Mouse (Mus musculus) stomach, postnatal 0 days (tissue): ENCODE data around the gene Ccn2. TPM values are rescaled to one million over a fixed set of nuclear protein-coding genes. Genes with fewer than 3 reads are reported as not detected.

Experiments used
- ATAC-seq: fragments of 200-750 bp; cut with Nextera tagmentation; 2 replicates; pipeline ENCODE4 v1.8.0; 2017; ENCODE audit not compliant: low FRiP score, low TSS enrichment
- DNase-seq: peaks from one replicate; pipeline ENCODE4 v3.0.0-alpha.2; 2016; ENCODE audit warnings: low spot score
- H3K27ac ChIP-seq: fragments of 300-500 bp; sonication (generic); replicated peaks from 2 replicates; pipeline ENCODE4 v1.5.1; 2014; ENCODE audit warnings: mild to moderate bottlenecking, control low read depth
- H3K27me3 ChIP-seq: fragments of 300-500 bp; sonication (generic); 2 replicates; pipeline ENCODE4 v1.6.1; 2014; ENCODE audit warnings: low read length; ENCODE audit not compliant: control insufficient read depth, insufficient read depth
- H3K36me3 ChIP-seq: fragments of 300-500 bp; sonication (generic); 2 replicates; pipeline ENCODE4 v1.6.1; 2014; ENCODE audit warnings: low read length, mixed read lengths; ENCODE audit not compliant: control insufficient read depth, insufficient read depth
- H3K4me1 ChIP-seq: fragments of 300-500 bp; sonication (generic); replicated peaks from 2 replicates; pipeline ENCODE4 v1.6.1; 2014; ENCODE audit warnings: antibody characterized with exemption; ENCODE audit not compliant: control insufficient read depth, insufficient read depth
- H3K4me2 ChIP-seq: fragments of 300-500 bp; sonication (generic); replicated peaks from 2 replicates; pipeline ENCODE4 v1.6.1; 2014; ENCODE audit warnings: low read depth, mild to moderate bottlenecking, control low read depth, moderate library complexity
- H3K4me3 ChIP-seq: fragments of 300-500 bp; sonication (generic); 2 replicates; pipeline ENCODE4 v1.5.1; 2014; ENCODE audit warnings: low read depth, low read length, control low read depth
- H3K9ac ChIP-seq: fragments of 300-500 bp; sonication (generic); 2 replicates; pipeline ENCODE4 v1.6.1; 2014; ENCODE audit warnings: mild to moderate bottlenecking, low read length, control low read depth, mixed read lengths
- H3K9me3 ChIP-seq: fragments of 300-500 bp; sonication (generic); 2 replicates; pipeline ENCODE4 v1.6.1; 2016; ENCODE audit warnings: low read length; ENCODE audit not compliant: control insufficient read depth
- CTCF ChIP-seq: IDR thresholded peaks from 2 replicates; pipeline ENCODE4 v1.5.1; 2016; ENCODE audit warnings: antibody characterized with exemption, low read depth, mild to moderate bottlenecking, moderate library complexity
- EP300 ChIP-seq: optimal IDR thresholded peaks from 2 replicates; pipeline ENCODE3; 2016; ENCODE audit warnings: antibody characterized with exemption
- WGBS: fragments of 180-500 bp; shearing (Covaris S2); extraction: QIAGEN DNeasy Blood & Tissue Kit; methylation state at CpG from one replicate; pipeline ENCODE4 v1.1.7; 2014; 5-methylcytosine and 5-hydroxymethylcytosine counted together
- polyA plus RNA-seq: library from polyadenylated mRNA; unstranded; fragments of >200 nt; fragmentation: Nextera tagmentation; extraction: Ambion mirVana; gene quantifications from 2 replicates; pipeline ENCODE4 v1.2.1, GENCODE M21; 2015

Ccn2 gene
- polyA plus RNA-seq, 1 experiment from 2014 or later, result 19.7 TPM

- peak; percentile 84 for DNase-seq
- ATAC-seq, result peak; percentile 55; the same call in 1 of the 2 replicates
- TF ChIP-seq CTCF (peak; percentile 98), EP300 (no peak)
- no peak overlapping the region for H3K9ac ChIP-seq
- no peaks in the 10 kb centered on the region for H3K36me3 ChIP-seq
- H3K27ac ChIP-seq, result no peak overlapping the region
- H3K4me1 ChIP-seq, result no peaks in the 10 kb centered on the region; the same call in 1 of the 2 replicates
- H3K27me3 ChIP-seq, result no peaks in the 10 kb centered on the region
- 30% methylated on average over 4 of the region's 4 CpGs for WGBS
- H3K4me2 ChIP-seq, result no peak overlapping the region
- H3K9me3 ChIP-seq, result no peaks in the 10 kb centered on the region
- no peak overlapping the region for H3K4me3 ChIP-seq
Observed at GRCm38 (mm10) chr10:24591136-24591535, 4.1 kb upstream of the Ccn2 start.

GRCm38 (mm10) chr10:24591741-24592140 lies 3.5 kb upstream of the Ccn2 start:
- TF ChIP-seq CTCF (no peak), EP300 (no peak)
- H3K4me2 ChIP-seq, result no peak overlapping the region
- ATAC-seq, result no peak
- no peak overlapping the region for H3K4me3 ChIP-seq
- no peak overlapping the region for H3K27ac ChIP-seq
- no peaks in the 10 kb centered on the region for H3K9me3 ChIP-seq
- DNase-seq, result no peak
- H3K4me1 ChIP-seq, result no peaks in the 10 kb centered on the region; the same call in 1 of the 2 replicates
- H3K36me3 ChIP-seq, result no peaks in the 10 kb centered on the region
- H3K27me3 ChIP-seq, result no peaks in the 10 kb centered on the region
- WGBS, result 59% methylated on average over 5 of the region's 5 CpGs
- H3K9ac ChIP-seq, result no peak overlapping the region

- H3K4me1 ChIP-seq, result no peaks in the 10 kb centered on the region; the same call in 1 of the 2 replicates
Observed at GRCm38 (mm10) chr10:24592318-24592717, 2.9 kb upstream of the Ccn2 start.

GRCm38 (mm10) chr10:24592969-24593368 lies 2.3 kb upstream of the Ccn2 start:
- no peak overlapping the region for H3K4me3 ChIP-seq
- no peaks in the 10 kb centered on the region for H3K27me3 ChIP-seq
- no peak overlapping the region for H3K9ac ChIP-seq
- no peaks in the 10 kb centered on the region for H3K9me3 ChIP-seq
- ATAC-seq, result no peak
- no peak for TF ChIP-seq CTCF
- no peak for TF ChIP-seq EP300
- DNase-seq, result no peak
- 0 out of 2 replicates have a peak overlapping the region, but pooled peaks have one; percentile 18 for H3K27ac ChIP-seq
- WGBS, result 44% methylated on average over 7 of the region's 7 CpGs
- no peak overlapping the region for H3K4me2 ChIP-seq
- no peaks in the 10 kb centered on the region; the same call in 1 of the 2 replicates for H3K4me1 ChIP-seq
- H3K36me3 ChIP-seq, result no peaks in the 10 kb centered on the region; the same call in 1 of the 2 replicates

More at GRCm38 (mm10) chr10:24592318-24592717, 2.9 kb upstream of the Ccn2 start:
- H3K4me2 ChIP-seq, result no peak overlapping the region
- TF ChIP-seq EP300, result no peak
- TF ChIP-seq CTCF, result no peak
- WGBS, result 42% methylated on average over 2 of the region's 2 CpGs
- no peak overlapping the region for H3K4me3 ChIP-seq
- no peaks in the 10 kb centered on the region for H3K36me3 ChIP-seq
- DNase-seq (no peak), ATAC-seq (no peak)
- H3K27me3 ChIP-seq, result no peaks in the 10 kb centered on the region
- no peaks in the 10 kb centered on the region for H3K9me3 ChIP-seq
- no peak overlapping the region for H3K9ac ChIP-seq
- no peak overlapping the region for H3K27ac ChIP-seq

GRCm38 (mm10) chr10:24593556-24593955 lies 1.7 kb upstream of the Ccn2 start:
- H3K4me2 ChIP-seq, result peak overlapping the region; percentile 1; the same call in 1 of the 2 replicates
- WGBS, result 70% methylated on average over 4 of the region's 4 CpGs
- TF ChIP-seq EP300 (no peak), CTCF (no peak)
- peak overlapping the region; percentile 72 for H3K27ac ChIP-seq
- H3K36me3 ChIP-seq, result no peaks in the 10 kb centered on the region; the same call in 1 of the 2 replicates
- H3K27me3 ChIP-seq, result no peaks in the 10 kb centered on the region
- no peaks in the 10 kb centered on the region for H3K9me3 ChIP-seq
- no peak overlapping the region for H3K4me3 ChIP-seq
- H3K4me1 ChIP-seq, result no peaks in the 10 kb centered on the region; the same call in 1 of the 2 replicates
- DNase-seq, result no peak
- ATAC-seq, result no peak
- no peak overlapping the region for H3K9ac ChIP-seq

GRCm38 (mm10) chr10:24596003-24596868 lies 994 bp downstream of the Ccn2 start:
- Histone ChIP-seq H3K9me3 (no peaks in the 10 kb centered on the region), H3K4me1 (no peaks in the 10 kb centered on the region; the same call in 1 of the 2 replicates), H3K4me2 (peak overlapping the region; percentile 81), H3K4me3 (peak overlapping the region; percentile 76), H3K36me3 (no peaks in the 10 kb centered on the region; the same call in 1 of the 2 replicates), H3K27ac (peak overlapping the region; percentile 98), H3K9ac (peak overlapping the region; percentile 85), H3K27me3 (no peaks in the 10 kb centered on the region)
- no peak for TF ChIP-seq EP300
- TF ChIP-seq CTCF, result no peak
- WGBS, result 21% methylated on average over 31 of the region's 31 CpGs
- ATAC-seq (peak; percentile 32), DNase-seq (peak; percentile 35)
